Mouse (Mus musculus): ENCODE measurements at regions not wholly inside any gene's neighbourhood (a gene's known extent, or its start where the extent isn't known, plus 50 kb on each side); places are given as distances from the start of the nearest gene placed in this dataset.
"Not testable (repeated sequence)": the region's sequence is repeated elsewhere in the genome, so short reads cannot be mapped to it uniquely, and the experiment has no call there.

GRCm38 (mm10) chr2:107869304-107869958 is 579.0 kb downstream of the Kcna4 start:
- no peak overlapping the region for H3K4me2 ChIP-seq
- WGBS, result 48% methylated on average over 3 of the region's 3 CpGs
- peak; percentile 89 for ATAC-seq (ENCODE audit: low FRiP score)
- H3K4me1 ChIP-seq, result no peaks in the 10 kb centered on the region
- H3K9me3 ChIP-seq (replicated peaks), result no peaks in the 10 kb centered on the region
- no peak overlapping the region for H3K9ac ChIP-seq (replicated peaks)
- no peak overlapping the region for H3K4me3 ChIP-seq (replicated peaks)
- no peaks in the 10 kb centered on the region for H3K27me3 ChIP-seq (replicated peaks)
- H3K27ac ChIP-seq (replicated peaks), result no peak overlapping the region
- H3K36me3 ChIP-seq, result no peaks in the 10 kb centered on the region

- no peak for ATAC-seq (ENCODE audit: low FRiP score)
- H3K4me3 ChIP-seq (replicated peaks), result no peak overlapping the region
These were observed 589.2 kb downstream of the Kcna4 start for GRCm38 (mm10) chr2:107879663-107880062.

GRCm38 (mm10) chr2:107886063-107886762 is 595.8 kb downstream of the Kcna4 start:
- Histone ChIP-seq H3K27me3 (replicated peaks) (no peaks in the 10 kb centered on the region), H3K36me3 (no peaks in the 10 kb centered on the region), H3K4me3 (replicated peaks) (no peak overlapping the region), H3K4me2 (no peak overlapping the region), H3K9me3 (replicated peaks) (no peaks in the 10 kb centered on the region), H3K4me1 (no peaks in the 10 kb centered on the region), H3K27ac (replicated peaks) (no peak overlapping the region), H3K9ac (replicated peaks) (no peak overlapping the region)
- WGBS, result 77% methylated on average over 3 of the region's 3 CpGs
- ATAC-seq (ENCODE audit: low FRiP score), result no peak

More at GRCm38 (mm10) chr2:107879663-107880062, 589.2 kb downstream of the Kcna4 start:
- Histone ChIP-seq H3K27ac (replicated peaks) (no peak overlapping the region), H3K4me2 (no peak overlapping the region), H3K36me3 (no peaks in the 10 kb centered on the region), H3K9ac (replicated peaks) (no peak overlapping the region), H3K4me1 (no peaks in the 10 kb centered on the region), H3K9me3 (replicated peaks) (no peaks in the 10 kb centered on the region), H3K27me3 (replicated peaks) (no peaks in the 10 kb centered on the region)
- WGBS, result 29% methylated on average over 2 of the region's 2 CpGs

- H3K27ac ChIP-seq (replicated peaks), result no peak overlapping the region
- no peak overlapping the region for H3K4me3 ChIP-seq (replicated peaks)
- no peaks in the 10 kb centered on the region for H3K9me3 ChIP-seq (replicated peaks)
- H3K36me3 ChIP-seq, result no peaks in the 10 kb centered on the region
- no peaks in the 10 kb centered on the region for H3K27me3 ChIP-seq (replicated peaks)
- ATAC-seq (ENCODE audit: low FRiP score), result peak; percentile 38; the same call in 1 of the 2 replicates
- H3K9ac ChIP-seq (replicated peaks), result no peak overlapping the region
- no peak overlapping the region for H3K4me2 ChIP-seq
- no peaks in the 10 kb centered on the region for H3K4me1 ChIP-seq
These were observed 597.8 kb downstream of the Kcna4 start for GRCm38 (mm10) chr2:107888245-107888644.

GRCm38 (mm10) chr2:107925116-107925515 is 634.7 kb downstream of the Kcna4 start:
- Histone ChIP-seq H3K4me2 (no peak overlapping the region), H3K9me3 (replicated peaks) (no peaks in the 10 kb centered on the region), H3K27ac (replicated peaks) (no peak overlapping the region), H3K4me3 (replicated peaks) (no peak overlapping the region), H3K9ac (replicated peaks) (no peak overlapping the region), H3K4me1 (no peaks in the 10 kb centered on the region), H3K36me3 (no peaks in the 10 kb centered on the region), H3K27me3 (replicated peaks) (no peaks in the 10 kb centered on the region)
- 48% methylated on average over 2 of the region's 2 CpGs for WGBS
- ATAC-seq (ENCODE audit: low FRiP score), result no peak; the same call in 1 of the 2 replicates

- ATAC-seq (ENCODE audit: low FRiP score), result no peak
- H3K27me3 ChIP-seq (replicated peaks), result no peaks in the 10 kb centered on the region
- no peaks in the 10 kb centered on the region for H3K4me1 ChIP-seq
- H3K4me3 ChIP-seq (replicated peaks), result no peak overlapping the region
- no peaks in the 10 kb centered on the region for H3K36me3 ChIP-seq
- 64% methylated on average over 1 of the region's 1 CpGs for WGBS
- H3K9ac ChIP-seq (replicated peaks), result no peak overlapping the region
- no peak overlapping the region for H3K4me2 ChIP-seq
- no peak overlapping the region for H3K27ac ChIP-seq (replicated peaks)
- no peaks in the 10 kb centered on the region for H3K9me3 ChIP-seq (replicated peaks)
These were observed 636.2 kb downstream of the Kcna4 start for GRCm38 (mm10) chr2:107926606-107927005.

GRCm38 (mm10) chr2:107935336-107935735 is 644.9 kb downstream of the Kcna4 start:
- Histone ChIP-seq H3K4me1 (peaks cover 9% of the 10 kb centered on the region), H3K27ac (replicated peaks) (no peak overlapping the region; the same call in 1 of the 2 replicates), H3K4me3 (replicated peaks) (no peak overlapping the region), H3K36me3 (no peaks in the 10 kb centered on the region), H3K27me3 (replicated peaks) (no peaks in the 10 kb centered on the region), H3K9ac (replicated peaks) (no peak overlapping the region), H3K4me2 (no peak overlapping the region), H3K9me3 (replicated peaks) (no peaks in the 10 kb centered on the region)
- WGBS, result 27% methylated on average over 2 of the region's 2 CpGs
- peak; percentile 41; the same call in 1 of the 2 replicates for ATAC-seq (ENCODE audit: low FRiP score)

- no peak overlapping the region for H3K4me3 ChIP-seq (replicated peaks)
- no peaks in the 10 kb centered on the region for H3K36me3 ChIP-seq
- peak; percentile 88 for ATAC-seq (ENCODE audit: low FRiP score)
- H3K4me2 ChIP-seq, result no peak overlapping the region
- H3K27me3 ChIP-seq (replicated peaks), result no peaks in the 10 kb centered on the region
- H3K4me1 ChIP-seq, result peaks cover 9% of the 10 kb centered on the region
- WGBS, result 24% methylated on average over 2 of the region's 2 CpGs
- no peaks in the 10 kb centered on the region for H3K9me3 ChIP-seq (replicated peaks)
- H3K9ac ChIP-seq (replicated peaks), result no peak overlapping the region
- H3K27ac ChIP-seq (replicated peaks), result no peak overlapping the region; the same call in 1 of the 2 replicates
These were observed 645.3 kb downstream of the Kcna4 start for GRCm38 (mm10) chr2:107935775-107936174.

- Histone ChIP-seq H3K9ac (replicated peaks) (no peak overlapping the region), H3K9me3 (replicated peaks) (no peaks in the 10 kb centered on the region), H3K4me1 (peaks cover 4% of the 10 kb centered on the region; the same call in 1 of the 2 replicates), H3K36me3 (no peaks in the 10 kb centered on the region), H3K27me3 (replicated peaks) (no peaks in the 10 kb centered on the region), H3K27ac (replicated peaks) (no peak overlapping the region), H3K4me3 (replicated peaks) (no peak overlapping the region), H3K4me2 (no peak overlapping the region)
- ATAC-seq (ENCODE audit: low FRiP score), result no peak
These were observed 650.9 kb downstream of the Kcna4 start for GRCm38 (mm10) chr2:107941374-107941773.

- Histone ChIP-seq H3K4me2 (no peak overlapping the region), H3K36me3 (no peaks in the 10 kb centered on the region), H3K4me1 (peaks cover 4% of the 10 kb centered on the region; the same call in 1 of the 2 replicates), H3K4me3 (replicated peaks) (no peak overlapping the region), H3K27ac (replicated peaks) (no peak overlapping the region), H3K9ac (replicated peaks) (no peak overlapping the region), H3K9me3 (replicated peaks) (no peaks in the 10 kb centered on the region), H3K27me3 (replicated peaks) (no peaks in the 10 kb centered on the region)
- no peak; the same call in 1 of the 2 replicates for ATAC-seq (ENCODE audit: low FRiP score)
- WGBS, result 1% methylated on average over 3 of the region's 3 CpGs
These were observed 655.5 kb downstream of the Kcna4 start for GRCm38 (mm10) chr2:107945837-107946451.

- H3K4me1 ChIP-seq; H3K9ac ChIP-seq (replicated peaks); H3K27me3 ChIP-seq (replicated peaks); H3K9me3 ChIP-seq (replicated peaks); H3K27ac ChIP-seq (replicated peaks); ATAC-seq (ENCODE audit: low FRiP score); H3K36me3 ChIP-seq; H3K4me2 ChIP-seq; H3K4me3 ChIP-seq (replicated peaks): not testable (repeated sequence)
- 87% methylated on average over 9 of the region's 9 CpGs for WGBS
These were observed 665.2 kb downstream of the Kcna4 start for GRCm38 (mm10) chr2:107955608-107956127.

- 92% methylated on average over 8 of the region's 8 CpGs for WGBS
- H3K4me3 ChIP-seq (replicated peaks); H3K4me1 ChIP-seq: not testable (repeated sequence)
These were observed 673.5 kb downstream of the Kcna4 start for GRCm38 (mm10) chr2:107963921-107964320.

More at GRCm38 (mm10) chr2:107963921-107964320, 673.5 kb downstream of the Kcna4 start:
- H3K36me3 ChIP-seq; ATAC-seq (ENCODE audit: low FRiP score); H3K9me3 ChIP-seq (replicated peaks); H3K9ac ChIP-seq (replicated peaks); H3K27ac ChIP-seq (replicated peaks); H3K4me2 ChIP-seq; H3K27me3 ChIP-seq (replicated peaks): not testable (repeated sequence)

Data from neural tube, embryonic 15.5 days (tissue).